Mouse (Mus musculus): Measurements from ENCODE around the gene Dis3l. TPM values are rescaled to one million over a fixed set of nuclear protein-coding genes. Genes with fewer than 3 reads are reported as not detected.

The Dis3l gene
- total RNA-seq (2021), result 10 to 100 TPM; 24.8 to 28.1 TPM

- no peak for DNase-seq
- intact Hi-C loops (cut with DNase I), result loop anchor here (2.0 to 10.0 kb wide), 3 partner anchors 59 to 620 kb away; partner anchors contain the start of genes Ints14, Rab11a and Tipin
These were observed at the start of gene Dis3l for GRCm38 (mm10) chr9:64341254-64341566. Gene Dis3l (minus strand): TSS chr9:64341288.

- intact Hi-C loops (cut with DNase I), result loop anchor here (5.0 kb wide), 1 partner anchor 548 kb away; no protein-coding TSS in a partner anchor
- no peak for DNase-seq
These were observed 48.6 kb upstream of the Dis3l start for GRCm38 (mm10) chr9:64389576-64390292.

GRCm38 (mm10) chr9:64386466-64387211 is 45.6 kb upstream of the Dis3l start:
- DNase-seq, result no peak
- intact Hi-C loops (cut with DNase I), result no loop called here

GRCm38 (mm10) chr9:64385511-64386465 is 44.7 kb upstream of the Dis3l start, which contains the start of gene Megf11:
Gene Megf11 (plus strand): TSS chr9:64385626.
- intact Hi-C loops (cut with DNase I), result no loop called here
- peak; percentile 16 to 22 for DNase-seq

GRCm38 (mm10) chr9:64383021-64383788 is 42.1 kb upstream of the Dis3l start:
- DNase-seq, result no peak
- intact Hi-C loops (cut with DNase I), result no loop called here

- intact Hi-C loops (cut with DNase I), result no loop called here
- DNase-seq, result no peak
These were observed 35.3 kb upstream of the Dis3l start for GRCm38 (mm10) chr9:64376380-64376779.

- intact Hi-C loops (cut with DNase I), result no loop called here
- no peak for DNase-seq
These were observed 30.3 kb upstream of the Dis3l start for GRCm38 (mm10) chr9:64371305-64371819.

GRCm38 (mm10) chr9:64369871-64370270 is 28.8 kb upstream of the Dis3l start:
- intact Hi-C loops (cut with DNase I), result no loop called here
- no peak for DNase-seq

GRCm38 (mm10) chr9:64361231-64361950 is 20.3 kb upstream of the Dis3l start:
- intact Hi-C loops (cut with DNase I), result no loop called here
- DNase-seq, result no peak

- intact Hi-C loops (cut with DNase I), result no loop called here
These were observed 14.5 kb upstream of the Dis3l start for GRCm38 (mm10) chr9:64355627-64356026.

GRCm38 (mm10) chr9:64351191-64351590 is 10.1 kb upstream of the Dis3l start:
- no peak for DNase-seq
- intact Hi-C loops (cut with DNase I), result no loop called here

More at GRCm38 (mm10) chr9:64355627-64356026, 14.5 kb upstream of the Dis3l start:
- no peak for DNase-seq

GRCm38 (mm10) chr9:64349490-64349889 is 8.4 kb upstream of the Dis3l start:
- DNase-seq, result peak in 1 of 2 experiments; percentile 5
- intact Hi-C loops (cut with DNase I), result loop anchor here (10.0 kb wide), 1 partner anchor 385 kb away; the partner anchor contains the start of gene Rab11a

GRCm38 (mm10) chr9:64347377-64347776 is 6.3 kb upstream of the Dis3l start:
- no peak for DNase-seq
- intact Hi-C loops (cut with DNase I), result loop anchor here (2.0 to 10.0 kb wide), 3 partner anchors 291 to 387 kb away; partner anchors contain the start of gene Rab11a

GRCm38 (mm10) chr9:64345931-64346330 is 4.8 kb upstream of the Dis3l start:
- intact Hi-C loops (cut with DNase I), result loop anchor here (2.0 to 10.0 kb wide), 3 partner anchors 293 to 389 kb away; partner anchors contain the start of gene Rab11a
- no peak for DNase-seq

- intact Hi-C loops (cut with DNase I), result loop anchor here (5.0 to 10.0 kb wide), 2 partner anchors 61 to 391 kb away; partner anchors contain the start of genes Rab11a and Tipin
- DNase-seq, result no peak
These were observed 2.6 kb upstream of the Dis3l start for GRCm38 (mm10) chr9:64343656-64344055.

- intact Hi-C loops (cut with DNase I), result loop anchor here (2.0 to 10.0 kb wide), 3 partner anchors 59 to 619 kb away; partner anchors contain the start of genes Ints14, Rab11a and Tipin
- DNase-seq, result no peak
These were observed 583 bp upstream of the Dis3l start for GRCm38 (mm10) chr9:64341671-64342070.

- peak; percentile 76 to 89 for DNase-seq
- intact Hi-C loops (cut with DNase I), result loop anchor here (2.0 to 10.0 kb wide), 3 partner anchors 58 to 620 kb away; partner anchors contain the start of genes Ints14, Rab11a and Tipin
These were observed 486 bp downstream of the Dis3l start for GRCm38 (mm10) chr9:64340351-64341253.

Data from heart, postnatal 36 days (tissue).